Mouse (Mus musculus): ENCODE measurements around the gene 4931422A03Rik.

4931422A03Rik gene

GRCm38 (mm10) chr2:103934270-103934669, 93.9 kb downstream of the 4931422A03Rik start:
- peak; percentile 57 to 70 for DNase-seq

GRCm38 (mm10) chr2:103932480-103932879, 95.7 kb downstream of the 4931422A03Rik start:
- DNase-seq: no peak

- no peak for DNase-seq
Measured at GRCm38 (mm10) chr2:103932025-103932424, 96.1 kb downstream of the 4931422A03Rik start.

GRCm38 (mm10) chr2:103931511-103931911, 96.7 kb downstream of the 4931422A03Rik start:
- no peak for DNase-seq

- DNase-seq: no peak
Measured at GRCm38 (mm10) chr2:103930306-103931019, 97.7 kb downstream of the 4931422A03Rik start.

- DNase-seq: no peak
Measured at GRCm38 (mm10) chr2:103927610-103928145, 100.5 kb downstream of the 4931422A03Rik start.

- DNase-seq: no peak
Measured at GRCm38 (mm10) chr2:103926586-103927113, 101.5 kb downstream of the 4931422A03Rik start.

- DNase-seq: peak in 1 of 2 experiments; percentile 32
Measured at GRCm38 (mm10) chr2:103919488-103919887, 108.7 kb downstream of the 4931422A03Rik start.

- DNase-seq: no peak
Measured at GRCm38 (mm10) chr2:103918375-103918774, 109.8 kb downstream of the 4931422A03Rik start.

GRCm38 (mm10) chr2:103917375-103917774, 110.8 kb downstream of the 4931422A03Rik start:
- peak; percentile 41 to 54 for DNase-seq

Measured in B cell, adult 2 months (primary cell).